Mouse (Mus musculus) brain, embryonic 18.5 days (tissue): ENCODE results near the gene Lce1m.
"Not testable (repeated sequence)": the region's sequence is repeated elsewhere in the genome, so short reads cannot be mapped to it uniquely, and the experiment has no call there.

ENCODE experiments used
- DNase-seq: peaks from one replicate; pipeline ENCODE4 v3.0.0-alpha.2; 2012; ENCODE audit warnings: low read depth, low spot score

Gene Lce1m

GRCm38 (mm10) chr3:93018960-93019359 is at the start of gene Lce1m:
Gene Lce1m, minus strand, starts transcription at chr3:93019060.
- DNase-seq, result no peak

- not testable (repeated sequence) for DNase-seq
Observed at GRCm38 (mm10) chr3:93068523-93068922, 49.7 kb upstream of the Lce1m start, which contains the start of gene Gm4858. Gene Gm4858, plus strand, starts transcription at chr3:93068823.

DNA sequence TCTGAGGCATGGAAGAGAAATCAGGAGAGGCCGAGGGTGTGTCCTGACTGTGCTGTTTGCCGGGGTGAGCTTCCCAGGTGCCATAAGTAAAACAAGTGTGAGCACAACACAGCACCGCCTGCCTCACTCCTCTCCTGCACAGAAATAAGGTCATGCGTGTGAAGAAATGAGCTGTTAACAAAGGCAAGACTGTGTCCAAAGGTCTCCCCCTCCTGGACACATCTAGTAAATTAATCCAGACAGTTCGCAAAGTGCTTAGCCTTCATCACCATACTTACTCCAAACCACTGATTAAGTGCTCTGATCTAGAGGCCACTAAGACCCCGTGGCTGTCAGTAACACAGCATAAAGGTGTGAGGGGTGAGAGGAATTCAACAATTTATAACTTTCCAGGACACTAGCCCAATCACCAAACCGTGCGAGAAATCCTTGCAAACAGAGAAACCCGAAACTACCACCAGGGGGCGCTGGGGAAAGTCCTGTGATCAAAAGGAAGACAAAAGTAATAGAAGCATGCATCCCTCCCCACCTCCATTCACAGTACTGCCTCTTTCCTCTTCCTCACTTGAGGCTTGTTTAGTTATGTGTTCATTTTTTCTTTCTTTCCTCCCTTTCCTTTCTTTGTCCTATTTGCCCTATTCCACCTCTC is 34.1 kb upstream of the Lce1m start:
- no peak for DNase-seq

- no peak for DNase-seq
Observed at GRCm38 (mm10) chr3:93050182-93050581, 31.3 kb upstream of the Lce1m start.

- peak; percentile 50 for DNase-seq
Observed at GRCm38 (mm10) chr3:93031450-93031849, 12.6 kb upstream of the Lce1m start.

- DNase-seq, result no peak
Observed at GRCm38 (mm10) chr3:93025486-93025885, 6.6 kb upstream of the Lce1m start.

GRCm38 (mm10) chr3:93023411-93024184 is 4.7 kb upstream of the Lce1m start:
- DNase-seq, result no peak

DNA sequence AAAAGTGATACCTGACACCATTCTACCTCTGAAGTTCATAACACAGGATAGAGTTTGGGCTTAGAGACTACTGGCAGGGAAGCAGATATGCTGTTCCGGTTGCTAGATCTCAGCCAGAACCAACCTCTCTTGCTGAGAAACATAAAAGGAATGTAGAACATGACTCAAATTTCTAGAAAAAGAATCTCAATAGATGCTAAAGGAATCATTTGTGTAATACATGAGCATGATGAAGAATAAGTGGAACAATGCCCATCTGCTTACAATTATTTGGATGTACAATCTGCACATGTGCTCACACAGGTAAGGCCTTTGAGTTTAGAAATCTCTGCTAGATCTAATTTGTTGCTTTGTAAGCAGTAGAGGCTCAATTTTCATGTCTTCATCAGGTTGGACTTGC is 2.3 kb upstream of the Lce1m start:
- no peak for DNase-seq

DNA sequence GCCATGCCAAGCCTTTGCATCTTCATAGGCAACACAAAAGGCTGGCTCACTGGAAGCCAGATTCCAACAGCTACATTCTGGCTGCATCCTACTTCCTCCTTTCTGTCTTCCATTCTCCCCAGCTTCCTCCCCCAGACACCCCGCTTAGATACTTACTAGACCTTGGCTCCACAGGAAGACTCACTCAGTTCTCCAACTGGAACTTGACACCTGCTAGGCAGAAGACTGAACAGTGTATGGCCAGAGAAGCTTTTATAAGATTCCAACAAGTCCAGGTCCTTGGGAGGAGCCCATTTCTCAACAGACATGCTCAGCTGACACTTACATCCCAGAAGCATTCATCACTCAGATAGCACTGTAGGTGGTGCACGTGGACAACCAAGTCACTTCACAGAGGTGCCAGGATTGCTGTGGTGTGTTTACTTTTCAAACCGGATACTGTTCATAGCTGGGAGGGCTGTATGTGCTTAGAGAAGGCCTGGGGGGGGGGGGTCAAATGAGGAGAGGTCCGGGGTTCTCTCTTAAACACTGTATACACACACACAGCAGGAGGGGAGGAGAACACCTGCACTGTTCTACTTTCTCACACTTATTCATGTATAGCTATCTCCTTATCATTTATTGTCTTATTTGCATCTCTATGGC is 3.3 kb downstream of the Lce1m start, which contains the start of gene Crct1:
Gene Crct1, minus strand, starts transcription at position 228 of the 645 bp plus-strand sequence.
- DNase-seq, result no peak

DNA sequence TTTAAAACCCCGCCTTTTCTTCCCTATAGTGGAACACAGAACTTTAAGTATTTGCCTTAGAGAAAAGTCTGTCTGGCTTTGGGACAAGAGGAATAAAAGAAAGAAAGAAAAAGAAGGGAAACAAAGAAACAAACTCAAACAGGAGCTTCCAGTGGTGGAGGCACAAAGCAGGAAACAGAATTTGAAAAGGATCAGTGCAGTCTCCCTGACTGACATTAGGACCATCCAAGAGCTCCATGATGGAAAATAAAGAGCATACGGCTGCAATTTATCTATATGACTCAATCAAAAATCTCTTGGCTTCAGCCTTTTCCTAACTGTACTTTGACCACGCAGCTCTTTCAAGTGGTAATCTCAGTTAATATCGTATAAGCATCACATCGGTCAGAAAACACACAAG is 4.0 kb downstream of the Lce1m start:
- DNase-seq, result no peak

DNA sequence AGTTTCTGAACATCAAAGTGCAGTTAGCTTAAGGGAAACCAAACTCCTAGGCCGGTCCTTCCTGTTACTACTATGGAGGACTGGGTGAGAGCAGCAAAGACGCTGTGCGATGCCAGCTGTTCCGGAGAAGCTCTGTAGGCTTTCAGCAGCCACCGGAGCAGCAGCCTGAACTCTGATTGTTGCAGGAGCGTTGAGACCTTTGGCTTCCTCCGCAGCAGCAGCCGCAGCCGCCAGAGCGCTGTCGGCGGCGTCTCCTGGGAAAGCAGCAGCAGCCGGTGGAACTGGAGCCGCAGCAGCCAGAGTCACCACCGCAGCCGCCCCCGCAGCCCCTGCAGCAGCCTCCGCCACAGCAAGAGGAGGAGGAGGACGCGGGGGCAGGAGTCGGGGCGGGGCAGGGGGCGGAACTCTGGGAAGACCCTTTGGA is 4.5 kb downstream of the Lce1m start:
- DNase-seq, result peak; percentile 6

GRCm38 (mm10) chr3:93002843-93003242 is 16.0 kb downstream of the Lce1m start:
- no peak for DNase-seq

DNA sequence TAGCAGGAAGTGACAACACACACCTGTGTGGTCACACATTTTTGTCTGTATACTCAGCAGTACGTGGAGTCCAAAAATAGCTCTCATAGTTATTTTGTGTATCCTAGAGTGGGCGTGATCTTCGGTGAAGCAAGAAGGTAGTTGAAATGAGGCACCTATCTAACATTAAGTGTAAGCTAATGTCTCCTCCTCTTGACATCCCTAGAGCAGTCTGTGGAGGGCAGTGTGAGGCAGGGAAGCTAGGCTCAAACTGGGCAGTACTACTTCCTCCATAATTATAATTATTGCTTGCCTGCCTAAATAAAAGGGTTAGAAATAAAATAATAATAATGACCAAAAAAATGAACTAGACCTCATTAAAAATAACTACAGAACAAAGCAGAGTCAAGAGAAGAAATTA is 18.2 kb downstream of the Lce1m start:
- DNase-seq, result no peak

DNA sequence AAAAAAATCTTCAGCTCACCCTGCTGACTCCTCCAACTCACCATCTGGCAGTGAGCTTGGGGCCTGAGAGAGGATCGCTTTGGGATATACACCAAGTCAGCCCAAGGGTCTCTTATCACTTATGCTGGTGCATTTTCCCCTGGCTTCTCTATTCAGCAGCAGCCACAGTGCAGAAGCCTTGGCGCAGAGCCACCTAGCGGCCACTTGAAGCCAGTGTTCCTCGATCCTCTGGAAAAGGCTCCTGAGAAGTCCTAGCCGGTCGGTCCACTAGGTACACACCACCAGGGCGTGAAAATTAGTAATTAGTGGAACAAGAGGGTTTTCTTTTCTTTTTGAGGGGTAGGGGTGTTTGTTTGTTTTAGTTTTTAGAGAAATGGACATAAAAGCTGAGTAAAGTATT is 20.2 kb downstream of the Lce1m start:
- DNase-seq, result peak; percentile 6

DNA sequence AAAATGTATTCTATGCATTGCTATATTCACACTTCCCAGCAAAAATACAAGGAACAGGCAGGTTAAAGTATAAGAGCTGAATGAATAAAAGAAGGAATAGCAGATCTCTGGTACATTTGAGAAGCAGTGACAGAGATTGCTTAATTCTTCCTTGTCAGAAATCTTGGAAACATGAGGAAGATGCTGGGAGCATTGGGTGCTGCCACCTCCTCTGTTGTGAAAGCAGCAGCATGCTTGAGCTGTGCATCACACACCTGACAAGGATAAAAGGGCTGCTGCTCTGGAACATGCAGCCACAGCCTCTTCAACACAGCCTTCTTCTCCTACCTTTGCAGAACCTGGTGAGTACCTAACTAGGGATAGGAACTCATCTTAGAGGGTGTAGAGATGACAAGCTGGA is 26.9 kb downstream of the Lce1m start, which contains the start of gene Lce3f:
Gene Lce3f, plus strand, starts transcription at position 301 of the 400 bp plus-strand sequence.
- DNase-seq, result no peak

DNA sequence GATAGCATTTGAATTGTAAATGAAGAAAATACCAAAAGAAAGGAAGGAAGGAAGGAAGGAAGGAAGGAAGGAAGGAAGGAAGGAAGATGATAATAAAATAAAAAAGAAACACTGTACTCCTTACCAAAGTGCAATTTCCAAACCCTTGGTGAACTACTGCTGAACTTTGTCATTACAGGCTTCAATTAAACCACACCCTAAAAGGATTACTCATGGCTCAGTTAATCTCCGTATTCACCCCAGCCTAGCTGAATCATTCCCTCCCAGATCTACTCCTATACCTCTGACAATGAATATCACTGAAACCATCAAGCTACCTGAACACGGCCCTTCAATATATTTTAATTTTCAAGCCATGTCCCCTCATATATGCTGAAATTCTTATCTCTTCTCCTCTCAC is 40.4 kb downstream of the Lce1m start:
- DNase-seq, result no peak
